Mouse (Mus musculus) skeletal muscle tissue, adult 2 months (tissue): Measurements from ENCODE around the gene Wnt10b.
"Not testable (repeated sequence)": the region's sequence is repeated elsewhere in the genome, so short reads cannot be mapped to it uniquely, and the experiment has no call there.

Source experiments
- DNase-seq: peaks from one replicate; pipeline ENCODE4 v3.0.0-alpha.2; 2012; ENCODE audit warnings: low read depth, low spot score

Gene Wnt10b

GRCm38 (mm10) chr15:98772511-98773211 is 5.3 kb downstream of the Wnt10b start:
- DNase-seq = no peak

DNA sequence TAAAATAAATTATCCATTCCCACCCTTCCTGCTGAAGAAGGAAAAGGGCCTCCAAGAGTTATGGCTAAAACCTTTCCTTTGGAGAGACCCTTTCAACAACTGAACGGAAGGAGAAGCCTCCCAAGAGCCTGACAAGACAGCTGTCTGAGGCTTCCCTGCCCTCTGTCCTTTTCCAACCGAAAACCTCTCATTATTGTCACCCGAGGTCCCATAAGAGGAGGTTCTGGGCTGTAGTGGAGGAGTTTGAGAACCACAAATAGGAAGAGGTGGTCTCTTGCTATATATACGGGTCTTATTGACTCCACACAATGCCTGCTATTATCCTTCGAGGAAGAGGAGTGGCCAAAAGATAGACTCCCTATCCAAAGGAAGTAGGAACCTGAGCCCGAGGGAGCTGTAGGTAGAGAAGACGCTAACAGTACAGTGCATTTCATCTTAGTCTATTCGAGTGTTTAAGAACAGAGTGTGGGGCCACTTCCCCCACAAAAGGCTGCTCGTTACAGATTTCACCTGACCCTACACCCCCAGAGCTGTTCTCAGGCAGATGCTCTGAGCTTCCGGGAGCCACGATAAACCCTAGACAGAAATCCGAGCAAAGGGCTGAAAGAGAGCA is 6.0 kb downstream of the Wnt10b start:
- DNase-seq = no peak

DNA sequence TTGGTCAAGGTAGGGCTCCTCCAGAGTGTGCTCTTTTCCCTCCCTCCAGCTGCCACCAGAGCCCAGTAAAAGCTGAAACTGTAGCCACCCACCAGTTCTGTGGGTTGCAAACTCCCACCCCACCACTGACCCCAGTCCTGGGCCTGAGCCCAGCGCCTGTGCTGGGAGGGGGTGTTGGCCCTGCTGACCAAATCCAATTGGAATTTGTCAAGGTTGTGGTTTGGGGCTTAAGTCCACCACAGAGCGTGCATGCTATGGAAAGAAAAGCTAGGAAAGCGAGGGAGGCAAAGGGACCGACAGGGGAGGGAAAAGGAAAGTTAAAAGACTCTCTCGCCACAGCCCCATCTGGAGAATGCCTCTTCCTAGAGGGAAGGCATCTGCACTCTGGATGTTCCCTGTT is 9.7 kb downstream of the Wnt10b start:
- no peak for DNase-seq

- no peak for DNase-seq
Measured at GRCm38 (mm10) chr15:98765929-98766328, 12.0 kb downstream of the Wnt10b start.

GRCm38 (mm10) chr15:98762670-98763529 is 15.1 kb downstream of the Wnt10b start, which contains the start of gene Arf3:
Arf3 (minus strand) TSS chr15:98763214.
- peak; percentile 95 for DNase-seq

- peak; percentile 35 for DNase-seq
Measured at GRCm38 (mm10) chr15:98762201-98762621, 15.7 kb downstream of the Wnt10b start.

DNA sequence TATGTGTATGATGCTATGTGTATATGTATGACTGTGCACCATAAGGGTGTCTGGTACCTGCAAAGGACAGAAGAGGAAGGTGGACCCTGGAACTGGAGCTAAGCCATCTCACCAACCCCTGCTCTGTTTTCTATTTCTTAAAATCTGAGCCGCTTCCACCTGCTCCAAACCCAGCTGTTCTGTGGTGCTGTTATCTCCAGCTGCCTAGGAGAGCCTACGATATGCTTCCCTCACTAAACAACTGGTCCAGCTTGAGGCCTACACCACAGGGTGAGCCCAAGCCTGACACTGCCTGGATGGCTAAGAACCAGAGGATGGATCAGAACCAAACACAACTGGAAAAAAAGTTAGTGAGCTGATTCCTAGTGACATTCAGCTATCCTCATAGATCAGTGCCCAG is 23.8 kb downstream of the Wnt10b start:
- DNase-seq = no peak

DNA sequence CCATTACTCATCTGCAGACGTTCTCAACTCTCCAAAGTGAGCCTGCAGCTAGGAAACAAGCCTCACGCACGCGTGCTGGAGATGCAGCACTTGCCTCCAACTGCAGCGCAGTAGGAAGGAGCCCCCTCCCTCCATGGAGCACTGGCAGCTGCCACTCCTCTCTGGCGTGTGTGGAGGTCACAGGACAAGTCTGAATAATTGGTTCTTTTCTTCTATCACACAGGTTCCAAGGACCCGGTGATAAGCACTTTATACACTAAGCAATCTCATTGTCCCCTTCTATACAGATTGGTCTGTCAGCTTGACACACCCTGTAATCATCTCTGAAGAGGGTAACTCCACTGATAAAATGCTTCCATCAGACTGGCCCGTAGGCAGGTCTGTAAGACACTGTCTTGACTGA is 24.9 kb downstream of the Wnt10b start:
- DNase-seq = no peak

DNA sequence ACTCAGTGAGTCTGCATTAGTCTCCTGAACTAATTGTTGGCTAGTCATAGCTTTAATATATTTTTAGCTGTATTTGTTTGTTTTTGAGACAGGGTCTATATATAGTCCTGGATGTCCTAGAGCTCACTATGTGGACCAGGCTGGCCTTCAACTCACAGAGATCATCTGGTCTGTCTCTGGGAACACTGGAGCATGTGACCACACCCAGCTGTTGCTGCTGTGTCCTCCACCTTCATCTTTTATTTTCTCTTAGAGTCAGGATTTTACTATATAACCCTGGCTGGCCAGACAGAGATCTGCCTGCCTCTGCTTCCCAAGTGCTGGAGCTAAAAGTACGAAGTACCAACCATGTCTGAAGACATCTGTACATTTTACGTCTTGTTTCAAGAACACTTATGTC is 28.9 kb downstream of the Wnt10b start:
- DNase-seq = no peak

GRCm38 (mm10) chr15:98747296-98747695 is 30.7 kb downstream of the Wnt10b start:
- no peak for DNase-seq

DNA sequence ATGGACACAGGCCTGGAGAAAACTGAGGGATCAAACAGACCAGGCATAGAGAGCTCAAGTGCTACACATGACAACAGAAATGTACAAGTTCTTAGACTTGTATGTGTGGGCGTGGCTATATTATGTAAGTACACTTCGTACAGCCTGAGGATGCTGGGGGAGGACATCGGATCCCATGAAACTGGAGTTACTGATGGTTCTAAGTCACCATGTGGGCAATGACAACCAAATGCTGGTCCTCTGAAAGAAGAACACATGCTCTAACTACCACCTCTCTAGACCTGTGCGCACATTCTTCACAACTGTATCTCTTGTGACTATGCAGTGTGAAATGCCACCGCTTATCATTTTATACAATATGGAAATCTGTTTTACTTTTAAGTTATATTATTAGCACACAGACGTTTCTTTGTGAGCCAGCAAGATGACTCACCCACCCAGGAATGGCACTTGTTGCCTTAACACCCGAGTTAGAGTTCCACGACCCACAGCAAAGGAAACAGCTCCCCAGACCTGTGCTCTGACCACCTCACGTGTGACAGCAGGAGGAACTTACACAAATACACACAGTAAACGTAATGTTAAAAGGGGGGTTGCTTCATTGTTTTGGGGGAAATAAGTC is 31.5 kb downstream of the Wnt10b start:
- no peak for DNase-seq

- not testable (repeated sequence) for DNase-seq
Measured at GRCm38 (mm10) chr15:98743863-98744262, 34.1 kb downstream of the Wnt10b start.

DNA sequence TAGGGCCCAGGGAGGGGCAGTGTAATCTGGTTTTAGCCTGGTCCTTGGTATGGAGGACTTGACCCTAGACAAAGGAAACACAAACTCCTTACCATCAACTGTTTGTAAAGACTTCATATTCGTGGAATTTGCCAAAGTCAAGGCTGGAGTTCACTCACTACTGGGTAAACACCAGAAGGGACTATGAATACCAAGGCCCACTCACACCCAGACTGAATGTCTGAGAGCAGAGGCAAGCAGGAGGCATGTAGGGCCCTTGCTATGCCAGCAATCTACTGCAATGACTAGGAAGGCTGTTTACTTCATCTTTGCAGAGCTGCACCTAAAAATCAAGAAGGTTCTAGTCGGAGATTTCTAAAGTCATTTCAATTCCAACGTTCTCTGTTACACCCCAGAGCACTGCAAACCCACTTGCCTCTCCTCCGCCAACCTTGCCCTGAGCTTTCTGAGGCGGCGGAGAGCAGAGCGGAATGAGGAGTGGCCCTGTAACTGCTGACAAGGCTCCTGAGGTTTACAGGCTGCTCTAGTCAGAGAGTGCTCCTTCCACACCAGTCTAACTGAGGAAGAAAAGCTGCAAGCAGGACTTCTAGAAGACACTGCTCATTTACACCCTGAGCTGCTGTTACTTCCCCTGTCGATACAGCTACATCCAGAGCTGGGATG is 35.1 kb downstream of the Wnt10b start:
- no peak for DNase-seq

- no peak for DNase-seq
Measured at GRCm38 (mm10) chr15:98740219-98740618, 37.7 kb downstream of the Wnt10b start.

GRCm38 (mm10) chr15:98738796-98739195 is 39.2 kb downstream of the Wnt10b start:
- no peak for DNase-seq

GRCm38 (mm10) chr15:98737881-98738280 is 40.1 kb downstream of the Wnt10b start:
- no peak for DNase-seq

- DNase-seq = no peak
Measured at GRCm38 (mm10) chr15:98736521-98736920, 41.4 kb downstream of the Wnt10b start.

- no peak for DNase-seq
Measured at GRCm38 (mm10) chr15:98733976-98734566, 43.9 kb downstream of the Wnt10b start.

DNA sequence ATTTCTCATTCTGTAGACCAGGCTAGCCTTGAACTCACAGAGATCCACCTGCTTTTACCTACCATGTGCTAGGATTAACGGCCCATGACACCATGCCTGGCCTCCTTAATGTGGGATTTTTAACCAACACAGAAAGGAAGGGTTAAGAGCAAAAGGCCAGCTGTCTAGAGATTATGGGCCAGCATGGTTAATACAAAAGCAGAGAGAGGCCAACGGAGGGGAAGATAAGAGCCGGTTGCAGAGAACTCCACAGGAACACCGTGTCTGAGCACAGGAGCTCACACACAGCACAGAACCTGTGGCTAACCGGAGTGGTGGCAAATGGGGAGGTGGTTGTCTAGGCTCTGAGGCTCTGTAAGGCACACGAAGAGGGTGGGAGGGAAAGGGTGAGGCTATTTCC is 44.6 kb downstream of the Wnt10b start:
- DNase-seq = no peak

DNA sequence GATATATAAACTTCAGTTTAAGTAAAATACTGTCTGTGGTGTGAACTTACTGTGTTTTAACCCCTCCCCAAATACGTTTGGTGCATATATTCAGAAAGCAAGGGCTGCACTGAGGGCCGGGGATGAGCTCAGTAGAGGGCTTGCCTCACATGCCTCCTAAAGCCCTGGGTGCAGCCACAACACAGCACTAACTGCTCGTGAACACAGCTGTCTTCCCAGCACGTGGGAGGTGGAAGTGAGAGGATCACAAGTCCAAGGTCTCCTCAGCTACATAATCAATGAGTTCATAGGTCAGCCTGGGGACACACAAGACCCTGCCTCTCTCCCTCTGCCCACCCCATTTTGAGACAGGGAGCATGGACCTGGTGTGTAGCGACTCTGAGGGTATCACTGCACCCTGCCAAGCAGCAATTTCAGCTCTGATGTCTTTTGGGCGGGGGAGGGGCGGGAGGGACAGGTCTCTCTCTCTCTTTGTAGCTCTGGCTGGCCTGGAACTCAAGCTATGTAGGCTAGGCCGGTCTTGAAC is 45.9 kb downstream of the Wnt10b start:
- DNase-seq = no peak

DNA sequence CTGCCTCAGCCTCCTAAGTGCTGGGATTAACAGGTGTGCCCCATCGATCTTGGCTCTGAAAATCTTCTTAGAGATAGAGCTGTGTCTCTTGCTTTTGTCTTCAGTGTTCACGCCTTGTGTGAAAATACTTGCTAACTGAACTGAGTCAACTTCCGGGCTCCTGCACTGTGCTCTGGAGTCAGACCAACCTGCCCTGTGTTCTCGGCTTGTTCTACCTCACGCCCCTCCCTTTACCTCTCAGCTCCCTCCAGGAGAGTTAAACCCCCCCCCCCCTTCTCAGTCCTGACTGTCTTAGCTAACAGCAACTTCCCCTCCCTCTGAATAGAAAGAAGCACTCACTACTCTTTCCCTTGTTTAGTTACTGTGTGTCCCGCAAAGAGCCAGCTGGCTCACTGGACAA is 47.2 kb downstream of the Wnt10b start:
- no peak for DNase-seq
